Mouse (Mus musculus) heart, postnatal 0 days (tissue): ENCODE results near the gene Os9.
A peak's percentile ranks its signal among the peaks of the same experiment; 100 is the strongest.

ENCODE experiments used
- CTCF ChIP-seq: IDR thresholded peaks from 2 replicates; pipeline ENCODE4 v1.5.1; 2016; ENCODE audit warnings: antibody characterized with exemption, control low read depth, low read depth
- EP300 ChIP-seq: IDR thresholded peaks from 2 replicates; pipeline ENCODE4 v1.6.1; 2016; ENCODE audit warnings: antibody characterized with exemption, low read depth

DNA sequence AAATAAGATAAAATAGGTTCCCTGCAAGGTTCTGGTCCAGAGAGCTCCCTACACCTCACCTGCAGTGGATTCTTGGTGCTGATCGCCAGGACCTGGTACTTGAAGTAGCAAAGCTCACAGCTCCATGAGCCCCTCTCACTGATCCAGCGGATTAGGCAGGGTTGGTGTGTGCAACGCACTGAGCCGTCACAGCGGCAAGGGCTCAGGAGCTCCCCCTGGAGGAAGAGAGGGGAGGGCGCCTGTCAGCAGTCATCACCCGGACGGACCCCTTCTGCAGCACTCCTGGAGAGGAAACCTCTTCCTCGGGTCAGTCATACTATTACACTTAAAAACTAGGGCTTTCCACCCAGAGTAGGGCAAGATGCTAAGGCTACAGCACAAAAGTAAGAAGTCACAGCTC, 62.8 kb downstream of the Os9 start:
- TF ChIP-seq EP300: no peak
- TF ChIP-seq CTCF: peak; percentile 84
